ENCODE assay signal across 19 mouse cellular contexts in the genomic region with DNA sequence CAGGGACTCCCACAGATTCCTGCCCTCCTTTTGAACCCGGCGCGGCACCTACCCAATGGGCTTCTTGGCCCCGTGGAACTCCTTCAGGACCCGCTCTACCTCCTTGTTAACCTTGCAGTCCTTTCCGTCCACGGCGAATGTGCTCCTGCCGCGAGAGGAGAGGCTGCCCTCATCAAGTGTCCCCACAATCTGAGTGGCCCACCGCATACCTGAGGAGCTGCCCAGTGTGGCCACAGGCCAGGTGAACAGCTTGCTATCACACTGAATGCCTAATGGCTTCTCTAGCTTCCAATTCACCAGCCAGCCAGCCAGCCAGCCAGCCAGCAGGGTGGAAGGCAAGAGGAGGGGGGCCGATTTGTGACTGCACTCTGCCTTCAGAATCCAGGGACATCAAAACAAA. TPM values are rescaled to one million over a fixed set of nuclear protein-coding genes. Genes with fewer than 3 reads are reported as not detected.
DNase-seq lines count a peak whose midpoint lies in the region; ATAC-seq and TF ChIP-seq lines count a peak whose summit lies in the region.
"Had no signal": no experiment of that assay in that cellular context is flagged by ENCODE, and none has a peak within 500 bp of the region (broad histone marks: within the 10 kb centered on the region; RNA-seq: fewer than 3 reads in every experiment).

No protein-coding gene starts in this region.

- no peak overlapping the region for H3K9ac ChIP-seq in heart, adult 2 months (ENCODE audit: low read depth, low read length)
- H3K9ac ChIP-seq in hindbrain, embryonic 14.5 days, result no peak overlapping the region
- H3K9ac ChIP-seq: heart, embryonic 13.5 days had no signal

- TF ChIP-seq POLR2A in heart, adult 2 months (IDR thresholded peaks at IDR 0.05; ENCODE audit: insufficient read depth, low read depth, low read length), result no peak

- no peaks in the 10 kb centered on the region for H3K9me3 ChIP-seq in hindbrain, embryonic 14.5 days (ENCODE audit: control insufficient read depth, low read length)
- H3K9me3 ChIP-seq: embryonic facial prominence, embryonic 10.5 days; heart, embryonic 13.5 days had no signal

- TF ChIP-seq CTCF in heart, adult 2 months (IDR thresholded peaks at IDR 0.05), result no peak

- ATAC-seq in hindbrain, embryonic 14.5 days (ENCODE audit: low FRiP score), result no peak
- ATAC-seq: forebrain, embryonic 14.5 days; hindbrain, embryonic 16.5 days; inflammation-experienced regulatory T-cells, adult 6 months had no signal

- no peaks in the 10 kb centered on the region for H3K36me3 ChIP-seq in heart, adult 2 months (ENCODE audit: control insufficient read depth, insufficient read depth, low read length)
- peaks cover 62% of the 10 kb centered on the region for H3K36me3 ChIP-seq in hindbrain, embryonic 14.5 days (replicated peaks; ENCODE audit: control insufficient read depth, insufficient read depth)

- H3K4me2 ChIP-seq in hindbrain, embryonic 14.5 days (replicated peaks), result no peak overlapping the region
- H3K4me2 ChIP-seq: heart, embryonic 13.5 days had no signal

- H3K27ac ChIP-seq in heart, adult 2 months, result no peak overlapping the region
- no peak overlapping the region for H3K27ac ChIP-seq in hindbrain, embryonic 14.5 days
- H3K27ac ChIP-seq: embryonic facial prominence, embryonic 10.5 days; gastrocnemius, adult 2 months; heart, embryonic 13.5 days had no signal

- no peaks in the 10 kb centered on the region for H3K27me3 ChIP-seq in heart, adult 2 months (ENCODE audit: control insufficient read depth, insufficient read depth, low read length)
- no peaks in the 10 kb centered on the region for H3K27me3 ChIP-seq in hindbrain, embryonic 14.5 days (ENCODE audit: control insufficient read depth, insufficient read depth, low read length)
- H3K27me3 ChIP-seq: heart, embryonic 13.5 days had no signal

- H3K4me1 ChIP-seq in heart, adult 2 months (ENCODE audit: control insufficient read depth, insufficient read depth, low read length), result peaks cover 11% of the 10 kb centered on the region
- peaks cover 12% of the 10 kb centered on the region for H3K4me1 ChIP-seq in hindbrain, embryonic 14.5 days (replicated peaks; ENCODE audit: control insufficient read depth, insufficient read depth, low read length)

- intact Hi-C loops in heart, adult 2 months (cut with DNase I), result no loop called here

- no peak overlapping the region for H3K4me3 ChIP-seq in heart, adult 2 months
- no peak overlapping the region for H3K4me3 ChIP-seq in hindbrain, embryonic 14.5 days (replicated peaks; ENCODE audit: low read length)
- H3K4me3 ChIP-seq: embryonic facial prominence, embryonic 10.5 days; gastrocnemius, adult 2 months; heart, embryonic 13.5 days had no signal

- TF ChIP-seq EP300 in heart, adult 2 months (IDR thresholded peaks at IDR 0.05; ENCODE audit: insufficient read depth, low read depth, low read length), result no peak

- 78% methylated on average over 12 of the region's 12 CpGs for WGBS in heart, adult 2 months
- WGBS in hindbrain, embryonic 14.5 days, result 91% methylated on average over 12 of the region's 12 CpGs

- DNase-seq in cerebellum, adult 11 months, result peak; percentile 77
- peak; percentile 82 to 84 for DNase-seq in cerebellum, adult 18-20 months
- peak; percentile 89 for DNase-seq in cerebellum, adult 9-11 months
- DNase-seq in cerebellum, postnatal 36 days, result peak; percentile 76 to 81
- no peak for DNase-seq in heart, adult 2 months
- DNase-seq in adrenal gland, adult (ENCODE audit: inconsistent age in 2 of 2, low spot score in 1 of 2), result no peak
- DNase-seq in hindbrain, embryonic 14.5 days (ENCODE audit: low spot score), result no peak
- DNase-seq: adrenal gland, adult 8-10 months; adrenal gland, postnatal 36 days; gastrocnemius, adult 2 months; gastrocnemius, postnatal 25 days; heart, postnatal 36 days; kidney, adult 11 months; kidney, adult 9 months had no signal

- no peaks in the 10 kb centered on the region for H3K79me2 ChIP-seq in heart, adult 2 months (replicated peaks; ENCODE audit: control insufficient read depth, insufficient read depth, low read length)

RNA-seq across cellular contexts. Expression of gene D10Jhu81e, which starts 4.8 kb away (rescaled TPM):
- 100 to 1,000 TPM; 552 to 639 TPM for total RNA-seq in heart, adult 2 months (2021)
- 393 and 410 TPM in 2 replicates for polyA plus RNA-seq in heart, adult 2 months (2012; rRNA removed)
- 17.3 and 22.0 TPM in 2 replicates for polyA plus RNA-seq in hindbrain, embryonic 14.5 days (2014; fragmentation: Nextera tagmentation; extraction: Ambion mirVana)

RNA-seq across cellular contexts. Expression of gene Pwp2, which starts 20.2 kb away (rescaled TPM):
- total RNA-seq in heart, adult 2 months (2021), result 10 to 100 TPM; 10.0 to 10.8 TPM
- polyA plus RNA-seq in heart, adult 2 months (2012; rRNA removed), result 7.8 and 10.5 TPM in 2 replicates
- 13.5 and 15.8 TPM in 2 replicates for polyA plus RNA-seq in hindbrain, embryonic 14.5 days (2014; fragmentation: Nextera tagmentation; extraction: Ambion mirVana)

Comparison
In these comparisons a context has a peak if more than half of its experiments do, and no peak if none do; other contexts are left out.
1. DNase-seq: peak in cerebellum, adult 11 months (single experiment), cerebellum, adult 18-20 months (2 of 2), cerebellum, adult 9-11 months (single experiment) and cerebellum, postnatal 36 days (2 of 2); none in heart, adult 2 months (0 of 2), adrenal gland, adult (0 of 2) and hindbrain, embryonic 14.5 days (single experiment).
2. RNA of gene D10Jhu81e, which starts 4.8 kb away (polyA plus RNA-seq): 393 to 410 TPM in heart, adult 2 months; 17.3 to 22.0 TPM in hindbrain, embryonic 14.5 days; every median in the first group is over 10 times any median in the second.